Mouse (Mus musculus): ENCODE data around the gene Mr1.

Mr1 gene

DNA sequence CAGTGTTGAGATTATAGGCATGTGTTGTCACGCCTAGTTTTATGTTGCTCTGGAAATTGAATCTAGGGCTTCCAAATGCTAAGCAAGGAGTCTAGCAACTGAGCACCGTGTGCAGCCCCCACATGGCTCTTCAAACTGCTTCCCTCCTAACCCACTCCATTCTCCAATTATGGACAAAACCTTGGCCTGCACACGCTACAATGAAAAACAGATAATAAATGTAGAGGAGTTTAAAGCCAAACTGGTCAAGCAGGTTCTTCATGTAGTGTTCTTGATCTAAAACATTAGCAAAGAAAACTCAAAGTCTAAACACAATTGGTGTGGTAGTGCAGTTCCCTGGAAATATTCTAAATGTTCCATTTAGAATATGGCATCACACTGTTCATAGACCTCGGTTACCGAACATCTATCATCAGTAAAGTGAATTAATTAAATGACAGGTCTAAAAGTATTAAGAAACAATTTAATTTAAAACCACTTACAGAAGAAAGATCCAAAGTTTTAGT, 19.1 kb downstream of the Mr1 start:
- no peak for DNase-seq (ENCODE audit: low spot score in 2 of 2)

GRCm38 (mm10) chr1:155126716-155127115, 19.9 kb downstream of the Mr1 start:
- DNase-seq (ENCODE audit: low spot score in 2 of 2), result no peak

DNA sequence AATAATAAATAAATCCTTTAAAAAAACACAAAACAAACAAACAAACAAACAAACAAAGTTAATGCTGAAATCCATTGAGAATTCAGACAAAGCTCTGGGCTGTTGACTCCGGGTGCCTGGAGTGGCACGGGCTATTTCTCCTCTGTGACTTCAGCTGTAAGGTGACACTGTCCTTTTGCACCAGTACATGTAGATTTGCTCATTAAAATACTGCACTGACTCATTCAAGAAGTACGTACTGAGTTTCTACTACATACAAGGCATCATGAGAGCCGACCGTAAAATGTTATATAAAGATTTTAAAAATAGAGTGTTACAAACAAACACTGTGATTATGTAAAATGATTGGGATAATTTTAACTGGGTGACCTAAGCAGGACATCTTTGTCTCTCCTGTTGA, 22.2 kb downstream of the Mr1 start:
- DNase-seq (ENCODE audit: low spot score in 2 of 2), result no peak

GRCm38 (mm10) chr1:155121977-155122939, 24.4 kb downstream of the Mr1 start:
- DNase-seq (ENCODE audit: low spot score in 2 of 2), result peak; percentile 40 to 41

GRCm38 (mm10) chr1:155119719-155120118, 26.9 kb downstream of the Mr1 start:
- no peak for DNase-seq (ENCODE audit: low spot score in 2 of 2)

- DNase-seq (ENCODE audit: low spot score in 2 of 2), result no peak
These were observed 32.7 kb downstream of the Mr1 start for GRCm38 (mm10) chr1:155113946-155114345.

- DNase-seq (ENCODE audit: low spot score in 2 of 2), result no peak
These were observed 33.7 kb downstream of the Mr1 start for GRCm38 (mm10) chr1:155112875-155113274.

GRCm38 (mm10) chr1:155112118-155112517, 34.5 kb downstream of the Mr1 start:
- DNase-seq (ENCODE audit: low spot score in 2 of 2), result no peak

- DNase-seq (ENCODE audit: low spot score in 2 of 2), result no peak
These were observed 35.1 kb downstream of the Mr1 start for GRCm38 (mm10) chr1:155111491-155111890.

GRCm38 (mm10) chr1:155109387-155110350, 36.9 kb downstream of the Mr1 start:
- no peak for DNase-seq (ENCODE audit: low spot score in 2 of 2)

DNA sequence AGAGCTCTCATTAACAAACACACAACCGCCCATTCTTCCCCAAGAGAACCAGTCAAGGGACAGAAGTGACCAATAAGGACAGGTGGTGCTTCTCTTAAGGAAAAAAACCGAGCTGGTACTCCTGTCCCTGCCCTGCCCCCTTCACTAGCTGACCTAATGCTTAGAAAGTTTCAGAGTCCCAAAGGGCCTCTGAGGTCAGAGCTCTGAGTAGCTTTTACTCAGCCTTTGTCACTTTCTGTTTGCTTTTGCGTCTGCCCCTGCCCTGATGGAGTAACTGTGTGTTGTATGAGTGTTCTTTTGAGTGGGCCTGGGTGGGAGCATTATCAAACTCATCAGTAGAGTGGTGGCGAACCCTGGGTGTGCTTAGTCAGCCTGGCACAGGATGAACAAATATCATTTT, 38.2 kb downstream of the Mr1 start:
- DNase-seq (ENCODE audit: low spot score in 2 of 2), result no peak

DNA sequence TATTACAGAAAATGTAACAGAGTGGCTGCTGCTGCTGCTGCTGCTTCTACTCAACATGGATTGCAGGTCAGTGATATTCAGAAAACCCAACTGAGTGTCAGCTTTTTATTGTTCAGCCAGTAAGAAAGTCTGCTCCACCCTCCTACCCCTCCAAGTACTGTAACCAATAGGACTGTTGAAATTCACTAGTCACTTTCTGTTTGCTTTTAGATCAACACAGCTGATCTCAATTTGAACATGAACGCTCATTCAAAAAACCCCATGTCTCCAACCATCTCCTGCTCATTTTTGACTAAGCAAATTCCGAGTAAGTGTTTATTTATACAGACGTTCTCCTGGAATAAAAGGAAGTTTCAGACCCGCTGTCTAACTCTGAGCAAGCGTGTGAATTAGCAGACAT, 38.8 kb downstream of the Mr1 start:
- no peak for DNase-seq (ENCODE audit: low spot score in 2 of 2)

DNA sequence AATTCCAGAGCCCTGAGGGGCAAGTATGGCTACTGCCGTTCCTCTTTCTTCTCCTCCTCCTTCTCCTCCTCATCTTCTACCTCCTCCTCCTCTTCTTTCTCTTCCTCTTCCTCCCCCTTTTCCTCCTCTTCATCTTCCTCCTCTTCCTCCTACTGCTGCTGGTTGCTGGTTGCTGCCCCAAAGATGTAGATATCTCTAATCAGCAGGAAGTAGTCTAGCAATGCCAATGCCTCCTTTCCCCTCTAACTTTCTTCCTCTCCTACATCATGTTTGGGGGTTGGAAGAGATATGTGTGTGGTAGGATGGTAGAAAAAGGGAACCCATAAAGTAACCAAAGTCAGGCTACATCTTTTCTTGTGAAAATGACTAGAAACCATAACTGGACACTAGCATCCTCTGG, 40.3 kb downstream of the Mr1 start:
- no peak for DNase-seq (ENCODE audit: low spot score in 2 of 2)

- no peak for DNase-seq (ENCODE audit: low spot score in 2 of 2)
These were observed 42.6 kb downstream of the Mr1 start for GRCm38 (mm10) chr1:155103991-155104390.

GRCm38 (mm10) chr1:155102631-155103030, 44.0 kb downstream of the Mr1 start:
- DNase-seq (ENCODE audit: low spot score in 2 of 2), result no peak

DNA sequence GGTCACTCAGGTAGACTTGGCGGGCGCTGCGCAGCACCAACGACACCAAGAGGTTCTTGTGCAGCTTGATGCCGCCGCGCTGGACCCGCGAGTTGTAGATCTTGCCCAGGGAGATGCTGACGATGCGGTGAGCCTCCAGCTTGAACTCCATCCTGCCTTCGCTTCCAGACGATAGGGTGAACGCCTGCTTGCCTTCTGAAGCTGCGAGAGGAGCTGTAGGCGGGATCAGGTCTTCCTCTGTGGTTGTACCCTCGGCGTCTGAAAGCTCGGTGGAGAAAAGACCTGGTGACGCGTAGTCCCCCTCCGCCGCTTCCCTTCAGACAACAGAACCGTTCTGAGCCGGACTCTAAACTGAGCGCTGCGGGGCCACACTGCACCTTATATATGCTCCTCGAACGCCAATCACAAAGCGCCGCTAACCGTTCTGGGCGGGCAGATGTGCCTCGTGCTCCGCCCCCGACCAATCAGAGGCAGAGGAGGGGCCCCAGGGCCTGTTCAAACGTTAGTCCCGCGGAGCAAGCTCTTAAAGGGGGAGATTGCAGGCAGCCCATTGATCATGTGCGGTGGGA, 47.2 kb downstream of the Mr1 start, which contains the start of gene Ier5:
Gene Ier5, minus strand, starts transcription at position 357 of the 569 bp plus-strand sequence.
- peak; percentile 96 to 99 for DNase-seq (ENCODE audit: low spot score in 2 of 2)

GRCm38 (mm10) chr1:155098486-155099279, 47.9 kb downstream of the Mr1 start:
- peak in 1 of 2 experiments; percentile 63 for DNase-seq (ENCODE audit: low spot score in 2 of 2)

DNA sequence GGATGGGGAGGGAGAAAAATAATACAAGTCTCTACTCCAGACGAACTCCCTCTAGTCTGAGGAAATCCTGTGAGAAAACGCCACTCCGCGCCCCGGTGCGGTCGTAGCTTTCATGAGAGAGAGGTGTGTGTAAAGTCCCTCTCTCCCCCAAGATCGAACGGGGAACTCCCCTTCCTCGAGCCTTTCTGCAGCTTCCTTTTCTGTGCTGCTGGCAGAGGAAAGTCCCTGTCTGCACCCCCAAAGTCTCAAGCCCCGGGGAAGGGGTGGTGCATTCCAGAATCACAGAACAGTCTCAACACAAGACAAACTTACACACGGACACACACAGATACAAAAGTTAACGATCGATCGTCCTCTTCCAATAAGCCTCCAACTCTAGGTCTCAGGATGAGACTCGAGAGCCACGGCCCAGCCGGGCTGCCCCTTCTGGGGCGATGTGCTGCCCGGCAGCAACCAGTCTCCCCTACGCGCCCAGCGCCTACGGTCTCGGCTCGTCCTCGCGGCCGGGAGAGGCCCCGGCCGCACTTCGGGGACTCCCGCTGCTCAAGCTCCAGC, 48.6 kb downstream of the Mr1 start:
- DNase-seq (ENCODE audit: low spot score in 2 of 2), result no peak

DNA sequence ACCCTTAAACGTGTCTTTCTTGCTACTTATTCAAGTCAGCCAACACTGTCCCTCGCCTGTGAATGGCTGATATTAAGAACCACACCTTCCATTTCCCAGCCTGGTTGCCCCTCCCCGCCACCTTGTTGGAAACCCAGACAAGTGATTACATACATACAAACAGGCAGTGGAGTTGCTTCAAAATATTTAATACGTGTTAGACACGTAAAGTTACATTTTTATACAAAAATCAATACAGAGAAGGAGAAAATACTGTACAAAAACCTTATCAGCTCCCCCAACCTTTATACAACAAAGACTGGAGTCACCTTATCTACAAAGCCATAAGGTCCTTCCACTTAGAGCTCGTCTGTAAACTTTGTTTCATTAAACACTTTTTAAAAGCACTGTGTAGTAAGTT, 49.3 kb downstream of the Mr1 start:
- no peak for DNase-seq (ENCODE audit: low spot score in 2 of 2)

GRCm38 (mm10) chr1:155096620-155097261, 49.9 kb downstream of the Mr1 start:
- DNase-seq (ENCODE audit: low spot score in 2 of 2), result no peak

All from frontal cortex, postnatal 36 days (tissue).